Mouse (Mus musculus) monocyte, adult 2 months (primary cell): ENCODE results near the gene Lrrc9.

Experiments
- DNase-seq, 2 experiments: peaks; one replicate each; pipeline ENCODE4 v3.0.0; 2022; ENCODE audit warnings: low spot score in 2 of 2, low read depth in 1 of 2

Lrrc9 gene

GRCm38 (mm10) chr12:72564281-72564795 lies 122.7 kb downstream of the Lrrc9 start:
- DNase-seq = no peak
